Mouse (Mus musculus) central nervous system, embryonic 18 days (tissue): ENCODE data around the gene Rp9. TPM values are rescaled to one million over a fixed set of nuclear protein-coding genes. Genes with fewer than 3 reads are reported as not detected.

Experiments
- polyA plus RNA-seq: library from polyadenylated mRNA; depleted of rRNA; stranded (reverse); fragments of >200 nt; gene quantifications from 2 replicates; pipeline ENCODE4 v1.2.3, GENCODE M21; 2012; rRNA removed

Gene Rp9
- polyA plus RNA-seq = 97.6 and 100 TPM in 2 replicates

GRCm38 (mm10) chr9:22469643-22470042 lies at the start of gene Rp9:
Gene Rp9 (minus strand): TSS chr9:22469743.

GRCm38 (mm10) chr9:22475424-22475868 lies 5.9 kb upstream of the Rp9 start, which contains the start of gene Bbs9:
Gene Bbs9 (plus strand): TSS chr9:22475715.

GRCm38 (mm10) chr9:22453990-22454389 lies 15.6 kb downstream of the Rp9 start, which contains the start of gene Gm17545:
Gene Gm17545 (plus strand): TSS chr9:22454290.

GRCm38 (mm10) chr9:22411002-22411857 lies 58.3 kb downstream of the Rp9 start, which contains the start of gene 9530077C05Rik:
Gene 9530077C05Rik (plus strand): TSS chr9:22411513.

GRCm38 (mm10) chr9:22389021-22389476 lies 80.5 kb downstream of the Rp9 start, which contains the start of gene Anln:
Gene Anln (minus strand): TSS chr9:22389188.

Other genes with a start within 250 kb of the Rp9 start
- gene Zfp809, start 244.0 kb downstream of the Rp9 start, polyA plus RNA-seq = 8.3 and 8.7 TPM in 2 replicates
- 4.1 and 4.2 TPM in 2 replicates for gene Zfp599, start 209.8 kb downstream of the Rp9 start, polyA plus RNA-seq
- gene Zfp810, start 162.1 kb downstream of the Rp9 start, polyA plus RNA-seq = 33.8 and 34.3 TPM in 2 replicates
- 3.9 and 4.9 TPM in 2 replicates for gene Anln, start 80.6 kb downstream of the Rp9 start, polyA plus RNA-seq
- gene 9530077C05Rik, start 58.2 kb downstream of the Rp9 start, polyA plus RNA-seq = 12.0 and 13.4 TPM in 2 replicates
- not detected in 2 replicates for gene Gm17545, start 15.5 kb downstream of the Rp9 start, polyA plus RNA-seq
- gene Bbs9, start 6.0 kb upstream of the Rp9 start, polyA plus RNA-seq = 24.6 and 25.0 TPM in 2 replicates